Mouse (Mus musculus): ENCODE results near the gene Nufip1. TPM values are rescaled to one million over a fixed set of nuclear protein-coding genes. Genes with fewer than 3 reads are reported as not detected.
A peak's percentile ranks its signal among the peaks of the same experiment; 100 is the strongest.

The Nufip1 gene
- total and polyA plus RNA-seq, 2 experiments from 2014 or later, result 13.8 to 14.4 TPM

- DNase-seq, result peak; percentile 84
- H3K4me1 ChIP-seq (ENCODE audit: insufficient read depth), result 0 out of 2 replicates have a peak, but pooled peaks cover 4% of the 10 kb centered on the region
- WGBS, result 28% methylated on average over 4 of the region's 4 CpGs
These were observed 34.1 kb upstream of the Nufip1 start for GRCm38 (mm10) chr14:76076602-76077001.

GRCm38 (mm10) chr14:76077088-76077491 lies 33.6 kb upstream of the Nufip1 start:
- Histone ChIP-seq H3K9ac (no peak overlapping the region; the same call in 1 of the 2 replicates), H3K4me1 (ENCODE audit: insufficient read depth) (0 out of 2 replicates have a peak, but pooled peaks cover 4% of the 10 kb centered on the region), H3K36me3 (ENCODE audit: insufficient read depth) (no peaks in the 10 kb centered on the region), H3K27ac (ENCODE audit: low read depth, low read length) (peak overlapping the region; percentile 69), H3K4me2 (ENCODE audit: low read depth) (peak overlapping the region; percentile 36), H3K27me3 (ENCODE audit: insufficient read depth, low read length) (no peaks in the 10 kb centered on the region), H3K4me3 (ENCODE audit: low read depth, low read length) (no peak overlapping the region), H3K9me3 (ENCODE audit: low read length) (no peaks in the 10 kb centered on the region)
- peak; percentile 83 for ATAC-seq
- 40% methylated on average over 9 of the region's 9 CpGs for WGBS
- peak; percentile 94 for TF ChIP-seq CTCF (IDR thresholded peaks at IDR 0.05; ENCODE audit: low read depth)
- DNase-seq, result peak; percentile 84

More at GRCm38 (mm10) chr14:76076602-76077001, 34.1 kb upstream of the Nufip1 start:
- ATAC-seq, result peak; percentile 82
- H3K9ac ChIP-seq, result no peak overlapping the region
- no peak overlapping the region for H3K4me3 ChIP-seq (ENCODE audit: low read depth, low read length)
- no peaks in the 10 kb centered on the region for H3K27me3 ChIP-seq (ENCODE audit: insufficient read depth, low read length)
- H3K27ac ChIP-seq (ENCODE audit: low read depth, low read length), result peak overlapping the region; percentile 69
- H3K36me3 ChIP-seq (ENCODE audit: insufficient read depth), result no peaks in the 10 kb centered on the region
- peak overlapping the region; percentile 36 for H3K4me2 ChIP-seq (ENCODE audit: low read depth)
- H3K9me3 ChIP-seq (ENCODE audit: low read length), result no peaks in the 10 kb centered on the region
- TF ChIP-seq CTCF (IDR thresholded peaks at IDR 0.05; ENCODE audit: low read depth), result no peak

- WGBS, result 67% methylated on average over 11 of the region's 11 CpGs
These were observed 29.2 kb upstream of the Nufip1 start for GRCm38 (mm10) chr14:76081451-76081850.

GRCm38 (mm10) chr14:76082086-76082636 lies 28.5 kb upstream of the Nufip1 start:
- Histone ChIP-seq H3K4me1 (ENCODE audit: insufficient read depth) (0 out of 2 replicates have a peak, but pooled peaks cover under 1% of the 10 kb centered on the region), H3K27ac (ENCODE audit: low read depth, low read length) (no peak overlapping the region), H3K27me3 (ENCODE audit: insufficient read depth, low read length) (no peaks in the 10 kb centered on the region), H3K9me3 (ENCODE audit: low read length) (no peaks in the 10 kb centered on the region), H3K36me3 (ENCODE audit: insufficient read depth) (no peaks in the 10 kb centered on the region), H3K9ac (no peak overlapping the region), H3K4me2 (ENCODE audit: low read depth) (no peak overlapping the region), H3K4me3 (ENCODE audit: low read depth, low read length) (no peak overlapping the region)
- TF ChIP-seq CTCF (IDR thresholded peaks at IDR 0.05; ENCODE audit: low read depth), result no peak
- WGBS, result 88% methylated on average over 13 of the region's 13 CpGs
- ATAC-seq (no peak), DNase-seq (no peak)

More at GRCm38 (mm10) chr14:76081451-76081850, 29.2 kb upstream of the Nufip1 start:
- Histone ChIP-seq H3K27me3 (ENCODE audit: insufficient read depth, low read length) (no peaks in the 10 kb centered on the region), H3K4me3 (ENCODE audit: low read depth, low read length) (no peak overlapping the region), H3K9ac (no peak overlapping the region), H3K9me3 (ENCODE audit: low read length) (no peaks in the 10 kb centered on the region), H3K4me2 (ENCODE audit: low read depth) (no peak overlapping the region), H3K36me3 (ENCODE audit: insufficient read depth) (no peaks in the 10 kb centered on the region), H3K27ac (ENCODE audit: low read depth, low read length) (no peak overlapping the region), H3K4me1 (ENCODE audit: insufficient read depth) (0 out of 2 replicates have a peak, but pooled peaks cover 4% of the 10 kb centered on the region)
- no peak for TF ChIP-seq CTCF (IDR thresholded peaks at IDR 0.05; ENCODE audit: low read depth)
- ATAC-seq (no peak), DNase-seq (no peak)

DNA sequence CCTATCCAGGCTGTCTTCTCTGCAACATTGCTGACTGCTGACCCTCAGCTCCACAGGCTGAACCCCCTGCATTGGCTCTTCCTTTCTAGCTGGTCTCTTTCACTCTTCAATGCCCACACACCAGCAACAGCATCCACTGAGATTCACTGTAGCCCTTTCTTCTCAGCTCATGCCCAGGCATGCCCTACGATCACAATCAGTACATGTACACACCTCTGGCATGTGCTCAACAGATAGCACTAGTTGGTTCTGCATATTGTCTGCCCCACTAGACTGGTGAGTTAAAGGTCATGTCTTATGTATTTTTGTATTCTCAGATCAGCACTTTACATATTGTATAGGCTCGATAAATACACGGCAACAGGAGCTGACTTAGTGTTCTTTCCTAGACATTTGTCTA lies 26.5 kb upstream of the Nufip1 start:
- TF ChIP-seq CTCF (IDR thresholded peaks at IDR 0.05; ENCODE audit: low read depth), result no peak
- no peak overlapping the region for H3K4me3 ChIP-seq (ENCODE audit: low read depth, low read length)
- no peak for DNase-seq

GRCm38 (mm10) chr14:76097244-76097643 lies 13.4 kb upstream of the Nufip1 start:
- DNase-seq (no peak), ATAC-seq (no peak)
- TF ChIP-seq CTCF (IDR thresholded peaks at IDR 0.05; ENCODE audit: low read depth), result no peak
- Histone ChIP-seq H3K4me1 (ENCODE audit: insufficient read depth) (no peaks in the 10 kb centered on the region), H3K4me3 (ENCODE audit: low read depth, low read length) (no peak overlapping the region), H3K4me2 (ENCODE audit: low read depth) (no peak overlapping the region), H3K27ac (ENCODE audit: low read depth, low read length) (no peak overlapping the region), H3K9me3 (ENCODE audit: low read length) (no peaks in the 10 kb centered on the region), H3K9ac (no peak overlapping the region), H3K36me3 (ENCODE audit: insufficient read depth) (peaks cover 72% of the 10 kb centered on the region), H3K27me3 (ENCODE audit: insufficient read depth, low read length) (no peaks in the 10 kb centered on the region)
- WGBS, result 94% methylated on average over 7 of the region's 7 CpGs

More for the DNA sequence above, 26.5 kb upstream of the Nufip1 start:
- Histone ChIP-seq H3K27ac (ENCODE audit: low read depth, low read length) (no peak overlapping the region), H3K9ac (no peak overlapping the region), H3K27me3 (ENCODE audit: insufficient read depth, low read length) (no peaks in the 10 kb centered on the region), H3K4me2 (ENCODE audit: low read depth) (no peak overlapping the region), H3K9me3 (ENCODE audit: low read length) (no peaks in the 10 kb centered on the region), H3K4me1 (ENCODE audit: insufficient read depth) (no peaks in the 10 kb centered on the region), H3K36me3 (ENCODE audit: insufficient read depth) (peaks cover 5% of the 10 kb centered on the region)
- 82% methylated on average over 3 of the region's 3 CpGs for WGBS
- no peak for ATAC-seq

- Histone ChIP-seq H3K9me3 (ENCODE audit: low read length) (no peaks in the 10 kb centered on the region), H3K27ac (ENCODE audit: low read depth, low read length) (no peak overlapping the region), H3K4me2 (ENCODE audit: low read depth) (no peak overlapping the region), H3K9ac (no peak overlapping the region), H3K36me3 (ENCODE audit: insufficient read depth) (peaks cover 68% of the 10 kb centered on the region), H3K27me3 (ENCODE audit: insufficient read depth, low read length) (no peaks in the 10 kb centered on the region), H3K4me3 (ENCODE audit: low read depth, low read length) (no peak overlapping the region), H3K4me1 (ENCODE audit: insufficient read depth) (no peaks in the 10 kb centered on the region)
- WGBS, result 94% methylated on average over 5 of the region's 5 CpGs
- ATAC-seq (no peak), DNase-seq (no peak)
- TF ChIP-seq CTCF (IDR thresholded peaks at IDR 0.05; ENCODE audit: low read depth), result no peak
These were observed 12.9 kb upstream of the Nufip1 start for GRCm38 (mm10) chr14:76097815-76098214.
